Mouse (Mus musculus) cerebellum, postnatal 4 days (tissue): ENCODE results near the gene Stat5b.

Source experiments
- DNase-seq, 2 experiments: peaks; one replicate each; pipeline ENCODE4 v3.0.0; 2022; ENCODE audit warnings: low spot score in 2 of 2, mixed read lengths in 1 of 2

The Stat5b gene

DNA sequence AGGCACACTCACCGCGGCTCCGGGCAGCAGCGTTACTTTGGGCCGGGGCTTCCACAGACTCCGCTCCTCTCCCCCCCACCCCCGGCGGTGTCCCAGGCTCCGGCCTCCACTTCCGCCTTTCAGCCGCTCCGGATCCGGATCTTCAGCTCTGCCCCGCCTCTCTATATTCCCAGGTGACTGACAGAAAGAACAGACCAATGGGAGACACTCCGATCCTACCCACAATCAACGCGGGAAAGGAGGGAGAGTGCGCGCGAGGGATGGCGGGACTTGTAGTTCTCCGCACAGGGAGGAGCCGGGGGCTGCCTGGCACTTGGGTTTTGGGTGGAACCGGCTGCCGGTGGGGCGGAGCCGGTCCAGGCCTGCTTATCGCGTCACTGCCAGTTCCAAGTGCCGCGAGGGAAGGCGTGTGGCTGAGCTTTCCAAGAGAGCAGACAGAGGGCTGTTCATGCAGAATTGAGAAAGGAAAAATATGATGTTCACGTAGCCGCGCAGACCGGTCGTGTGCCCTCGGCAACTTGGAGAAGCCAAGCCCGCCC, 112.4 kb downstream of the Stat5b start, which contains the start of gene Rab5c:
Rab5c (minus strand) TSS at position 150 of the 539 bp plus-strand sequence.
- DNase-seq, result peak; percentile 94 to 96

GRCm38 (mm10) chr11:100737105-100737733, 113.3 kb downstream of the Stat5b start:
- no peak for DNase-seq

DNA sequence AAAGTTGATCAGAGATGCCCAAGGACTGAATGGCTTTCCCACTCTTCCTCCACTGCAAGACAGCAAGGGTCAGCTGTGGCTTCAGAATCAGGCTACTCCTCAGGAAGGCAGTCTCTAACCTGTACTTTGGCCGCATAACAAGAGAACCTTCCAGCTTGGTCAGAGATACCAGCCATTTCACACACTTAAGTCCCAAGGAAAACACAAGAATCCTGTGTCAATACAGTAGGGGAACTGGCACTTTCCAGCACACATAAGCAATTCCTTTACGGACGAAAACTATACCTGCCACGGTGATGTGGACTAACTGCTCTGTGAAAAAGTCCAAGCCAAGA, 113.8 kb downstream of the Stat5b start:
- DNase-seq, result no peak

GRCm38 (mm10) chr11:100735954-100736745, 114.4 kb downstream of the Stat5b start:
- no peak for DNase-seq

DNA sequence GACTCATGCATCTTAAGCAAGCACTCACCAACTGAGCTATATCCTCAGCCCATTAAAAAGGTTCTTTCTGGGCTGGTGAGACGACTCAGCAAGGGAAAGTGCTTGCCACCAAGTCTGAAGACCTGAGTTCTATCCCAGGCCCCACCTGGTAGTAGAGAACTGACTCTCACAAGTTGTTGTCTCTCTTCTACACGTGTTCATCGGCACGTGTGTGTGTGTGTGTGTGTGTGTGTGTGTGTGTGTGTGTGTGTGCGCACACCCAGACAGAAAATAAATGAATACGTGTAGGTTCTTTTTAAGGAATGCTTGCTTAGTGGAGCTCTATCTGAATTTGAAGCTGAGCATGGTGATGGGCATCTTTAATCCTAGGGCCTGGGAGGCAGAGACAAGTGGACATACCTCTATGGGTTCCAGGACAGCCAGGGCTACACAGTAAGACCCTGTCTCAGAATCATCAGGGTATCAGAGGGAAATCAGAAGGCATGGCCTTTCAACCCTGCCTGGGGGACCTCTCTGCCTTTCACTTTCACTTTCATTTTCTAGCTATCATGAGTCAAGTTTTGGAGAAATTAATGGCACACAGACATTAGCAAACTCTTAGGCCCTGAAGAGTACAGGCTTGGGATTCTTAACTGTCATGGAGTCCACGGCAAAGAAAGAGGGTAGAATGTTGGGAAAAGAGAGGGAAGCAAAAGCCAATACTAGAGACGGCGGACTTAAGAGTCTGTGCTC, 115.2 kb downstream of the Stat5b start:
- no peak for DNase-seq
